Mouse (Mus musculus): ENCODE measurements around the gene Cib3. TPM values are rescaled to one million over a fixed set of nuclear protein-coding genes. Genes with fewer than 3 reads are reported as not detected.

Gene Cib3
- polyA plus RNA-seq (2012; rRNA removed) = 0.22 TPM in 1 of 2 replicates, not detected in the other

DNA sequence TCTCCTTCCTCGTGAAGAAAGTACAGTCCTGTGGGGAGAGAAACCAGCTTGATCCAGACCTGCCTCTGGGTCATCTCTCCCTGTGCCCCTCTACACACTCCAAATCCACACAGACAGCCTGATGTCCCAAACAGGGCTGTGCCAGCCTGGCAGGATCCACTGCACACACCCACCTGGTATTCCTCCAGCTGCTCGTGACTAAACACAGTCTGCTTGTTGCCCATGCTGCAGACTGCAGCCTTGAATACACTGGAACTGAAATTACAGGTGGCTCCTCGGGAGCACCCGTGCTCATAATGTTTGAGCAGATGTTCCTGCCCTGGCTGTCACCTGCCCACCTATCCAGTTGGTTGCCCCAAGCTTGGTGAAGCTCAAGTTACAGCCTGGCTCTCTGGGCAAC lies at the start of gene Cib3:
TSS of gene Cib3 (minus strand) at position 87 of the 400 bp plus-strand sequence.
- DNase-seq (ENCODE audit: low read depth) = no peak

DNA sequence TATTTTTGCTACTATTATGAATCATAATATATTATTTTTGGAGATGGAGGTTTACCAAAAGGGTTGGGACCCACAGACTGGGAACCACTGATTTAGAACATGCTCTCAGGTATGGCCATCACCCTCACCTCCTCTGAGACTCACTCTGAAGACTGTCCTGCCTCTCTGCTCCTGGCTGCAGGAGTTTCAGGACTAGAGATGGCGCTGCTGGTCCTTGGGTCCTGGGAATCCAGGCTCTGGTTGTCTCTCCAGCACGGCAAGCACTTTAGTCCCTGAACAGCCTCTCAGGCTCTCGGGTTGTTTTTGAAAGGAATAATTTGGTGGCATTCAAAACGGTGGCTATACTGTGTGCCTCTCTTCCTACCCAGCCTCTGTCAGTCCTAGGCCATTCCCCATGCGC lies 49.2 kb upstream of the Cib3 start:
- DNase-seq (ENCODE audit: low read depth) = no peak

DNA sequence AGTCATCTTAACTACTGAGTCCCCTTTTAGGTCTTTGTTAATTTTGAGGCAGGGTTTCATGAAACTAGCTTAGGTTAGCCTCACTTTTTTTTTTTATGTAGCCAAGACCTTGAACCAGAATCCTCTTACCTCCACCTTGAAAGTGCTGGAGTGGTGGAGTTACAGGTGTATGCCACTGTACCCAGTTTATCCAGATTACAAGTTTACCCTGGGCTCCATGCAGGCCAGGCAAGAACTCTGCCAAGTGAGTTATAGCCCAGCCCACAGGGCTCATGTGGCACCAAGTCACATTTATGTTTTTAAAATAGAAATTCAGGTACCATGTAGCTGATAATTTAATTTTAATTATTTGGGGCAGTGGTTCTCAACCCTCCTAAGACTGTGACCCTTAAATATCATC lies 48.8 kb upstream of the Cib3 start:
- no peak for DNase-seq (ENCODE audit: low read depth)

DNA sequence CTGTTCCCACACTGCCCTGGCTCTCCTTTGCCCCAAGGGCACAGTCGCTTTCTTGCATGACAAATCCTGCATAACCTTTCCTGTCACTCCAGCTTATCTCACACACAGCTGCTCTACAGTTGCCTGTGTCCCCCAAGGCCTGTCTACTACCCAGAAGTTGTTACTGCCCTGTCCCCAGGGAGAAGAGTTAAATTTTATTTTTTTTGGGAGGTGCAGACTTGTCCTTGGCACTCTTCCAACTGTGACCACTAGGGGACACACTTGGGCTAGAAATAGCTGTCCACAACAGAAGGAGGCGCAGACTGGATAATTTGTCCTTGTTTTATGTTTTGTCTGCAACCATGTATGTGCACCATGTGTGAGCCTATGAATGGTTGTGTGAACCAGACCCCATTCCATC lies 48.4 kb upstream of the Cib3 start:
- no peak for DNase-seq (ENCODE audit: low read depth)

DNA sequence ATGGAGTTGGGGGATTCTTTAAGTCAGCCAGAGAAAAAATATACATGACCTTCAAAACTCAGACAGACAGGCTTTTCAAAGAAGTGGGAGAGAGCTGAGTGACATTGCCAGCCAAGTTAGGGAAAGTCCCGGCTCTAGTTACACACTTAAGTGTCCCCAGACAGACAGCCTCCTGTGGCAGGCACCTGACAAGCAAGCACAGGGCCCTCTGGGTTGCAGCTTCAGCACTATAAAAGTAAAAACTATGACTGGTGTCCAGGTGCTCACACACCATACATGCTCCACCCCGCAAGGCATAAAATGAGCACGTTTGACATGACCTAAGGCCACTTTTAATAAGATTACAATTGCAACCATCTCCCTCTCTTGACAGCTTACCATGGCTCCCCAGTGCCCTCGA lies 47.9 kb upstream of the Cib3 start:
- no peak for DNase-seq (ENCODE audit: low read depth)

DNA sequence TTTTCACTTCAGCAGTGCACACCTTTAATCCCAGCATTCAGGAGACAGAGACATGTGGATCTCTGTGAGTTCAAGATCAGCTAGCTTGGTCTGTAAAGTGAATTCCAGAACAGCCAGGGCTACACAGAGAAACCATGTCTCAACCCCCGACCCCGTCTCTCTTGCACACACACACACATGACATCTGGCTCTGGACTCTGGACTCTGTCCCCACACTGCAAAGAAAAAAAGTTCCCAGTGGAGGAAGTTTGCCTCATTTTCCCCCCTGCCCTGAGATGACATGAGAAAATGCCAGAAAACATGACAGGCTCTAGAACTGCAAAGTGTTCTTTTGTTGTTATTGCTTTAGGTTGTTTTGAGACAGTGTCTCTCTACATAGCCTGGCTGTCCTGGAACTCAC lies 47.2 kb upstream of the Cib3 start:
- DNase-seq (ENCODE audit: low read depth) = no peak

DNA sequence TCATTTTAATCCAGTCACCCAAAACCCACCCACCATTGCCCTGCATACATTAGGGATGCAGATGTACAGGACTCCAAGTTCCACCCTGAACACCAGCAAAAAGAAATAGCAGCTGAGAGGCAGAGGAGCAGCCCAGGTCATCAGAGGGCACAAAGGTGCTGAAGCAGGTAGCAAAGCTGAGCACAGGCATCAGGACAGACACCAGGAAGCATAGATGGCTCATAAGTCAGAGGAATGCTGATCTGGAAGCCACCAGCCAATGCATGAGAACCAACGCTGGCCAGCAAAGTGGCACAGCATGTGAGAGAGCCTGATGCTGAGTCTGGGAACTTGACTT lies 45.2 kb upstream of the Cib3 start:
- no peak for DNase-seq (ENCODE audit: low read depth)

DNA sequence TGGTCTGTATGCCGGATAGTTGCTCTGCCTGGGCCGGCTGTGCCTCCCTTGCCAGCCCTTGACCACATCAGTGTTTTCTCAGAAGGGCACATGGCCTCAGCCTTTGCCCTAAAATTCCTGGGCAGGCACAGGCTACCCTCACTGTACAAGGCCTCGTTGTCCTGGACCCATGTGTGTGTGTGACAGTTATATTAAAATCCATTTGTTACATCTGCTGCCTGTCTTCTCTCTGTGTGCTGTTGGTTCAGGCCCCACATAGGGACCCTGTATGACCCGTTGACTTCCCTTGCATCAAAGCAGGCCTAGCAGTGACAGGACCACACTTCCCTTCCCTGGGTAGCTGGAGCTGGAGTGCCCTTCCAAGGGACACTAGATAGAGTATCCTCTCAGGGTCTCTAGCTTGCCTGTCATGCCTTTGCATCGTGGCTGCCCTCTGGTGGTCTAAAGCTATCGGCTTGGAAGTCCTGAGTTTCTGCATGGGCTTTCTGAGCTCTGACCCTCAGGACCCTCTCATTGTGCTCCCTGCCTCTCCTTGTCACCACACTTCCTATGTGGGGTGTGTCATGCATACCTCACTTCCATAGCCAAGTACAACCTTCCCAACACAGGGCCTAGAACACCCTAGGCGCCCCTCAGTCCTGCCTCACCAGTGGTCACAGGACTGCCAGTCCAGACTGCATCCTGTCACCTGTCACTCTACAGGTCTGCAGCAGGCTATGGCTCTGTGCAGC lies 44.7 kb upstream of the Cib3 start:
- DNase-seq (ENCODE audit: low read depth) = no peak

DNA sequence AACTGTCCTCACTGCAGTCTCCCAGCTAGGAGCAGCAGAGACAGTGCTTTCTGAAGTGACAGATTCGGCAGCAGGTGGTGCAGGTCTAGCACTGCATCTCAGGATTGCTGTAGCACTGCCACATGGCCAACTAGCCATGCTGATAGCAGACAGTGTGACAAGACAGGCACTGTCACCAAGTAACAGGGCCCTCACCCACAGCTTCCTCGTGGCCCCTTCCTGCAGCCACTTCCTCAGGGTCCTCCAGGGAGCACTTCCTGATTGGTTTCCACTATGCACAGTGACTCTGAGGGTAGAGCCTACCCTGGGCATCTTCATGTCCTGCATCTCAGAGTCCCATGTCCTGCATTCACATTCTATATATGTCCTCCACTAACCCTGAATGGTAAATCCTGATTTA lies 32.0 kb upstream of the Cib3 start:
- DNase-seq (ENCODE audit: low read depth) = no peak

DNA sequence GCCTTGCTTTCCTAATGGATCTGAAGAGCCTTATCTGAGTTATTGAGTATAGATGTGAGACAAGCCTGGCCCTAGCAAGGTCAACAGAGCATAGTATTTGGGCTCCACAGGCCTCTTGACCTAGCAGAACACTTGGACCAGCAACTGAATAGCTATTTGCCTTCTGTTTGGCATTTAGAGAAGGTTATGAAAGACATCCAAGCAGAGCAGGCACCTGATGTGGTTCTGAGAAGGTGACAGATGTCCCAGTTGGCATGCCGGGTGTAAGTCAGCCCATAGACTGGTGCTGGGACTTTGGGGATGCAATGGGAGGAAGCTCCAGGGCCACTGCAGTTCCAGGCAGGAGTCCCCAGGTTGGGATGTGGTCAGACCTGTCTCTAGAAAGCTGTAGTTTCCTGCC lies 29.6 kb upstream of the Cib3 start:
- no peak for DNase-seq (ENCODE audit: low read depth)

DNA sequence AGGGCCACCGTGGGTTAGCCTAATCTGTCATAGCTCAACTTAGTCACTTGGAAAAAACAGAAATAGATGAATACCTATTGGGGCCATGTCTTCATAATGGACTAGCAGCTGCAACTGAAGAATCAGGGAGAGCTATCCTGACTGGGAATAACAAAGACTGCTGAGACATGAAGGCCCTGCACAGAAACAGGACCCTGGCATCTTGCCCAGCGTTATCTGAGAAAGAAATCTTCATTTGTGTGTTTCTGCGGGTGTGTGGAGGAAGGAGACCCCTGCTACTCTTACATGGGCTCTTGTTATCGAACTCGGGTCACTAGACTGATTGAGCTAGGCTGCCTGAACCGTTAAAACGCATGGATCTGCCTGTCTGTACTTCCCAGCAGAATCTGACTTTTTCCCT lies 28.3 kb upstream of the Cib3 start:
- DNase-seq (ENCODE audit: low read depth) = no peak

DNA sequence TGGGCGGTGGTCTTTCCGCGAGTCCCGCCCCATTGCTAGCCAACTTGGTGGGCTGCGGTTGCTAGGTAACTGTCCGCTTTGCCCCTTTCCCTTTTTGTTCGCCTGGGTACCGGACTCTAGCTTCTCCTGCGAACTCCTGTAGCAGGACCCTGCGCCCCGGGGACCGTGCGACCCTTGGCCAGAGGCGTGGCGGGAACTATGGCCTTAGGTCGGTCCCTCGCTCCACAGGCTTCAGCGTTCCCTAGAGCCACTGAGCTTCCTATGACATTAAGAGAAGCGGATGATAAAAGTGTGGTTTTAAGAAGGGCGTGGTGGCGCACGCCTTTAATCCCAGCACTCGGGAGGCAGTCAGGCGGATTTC lies 27.7 kb upstream of the Cib3 start:
- no peak for DNase-seq (ENCODE audit: low read depth)

DNA sequence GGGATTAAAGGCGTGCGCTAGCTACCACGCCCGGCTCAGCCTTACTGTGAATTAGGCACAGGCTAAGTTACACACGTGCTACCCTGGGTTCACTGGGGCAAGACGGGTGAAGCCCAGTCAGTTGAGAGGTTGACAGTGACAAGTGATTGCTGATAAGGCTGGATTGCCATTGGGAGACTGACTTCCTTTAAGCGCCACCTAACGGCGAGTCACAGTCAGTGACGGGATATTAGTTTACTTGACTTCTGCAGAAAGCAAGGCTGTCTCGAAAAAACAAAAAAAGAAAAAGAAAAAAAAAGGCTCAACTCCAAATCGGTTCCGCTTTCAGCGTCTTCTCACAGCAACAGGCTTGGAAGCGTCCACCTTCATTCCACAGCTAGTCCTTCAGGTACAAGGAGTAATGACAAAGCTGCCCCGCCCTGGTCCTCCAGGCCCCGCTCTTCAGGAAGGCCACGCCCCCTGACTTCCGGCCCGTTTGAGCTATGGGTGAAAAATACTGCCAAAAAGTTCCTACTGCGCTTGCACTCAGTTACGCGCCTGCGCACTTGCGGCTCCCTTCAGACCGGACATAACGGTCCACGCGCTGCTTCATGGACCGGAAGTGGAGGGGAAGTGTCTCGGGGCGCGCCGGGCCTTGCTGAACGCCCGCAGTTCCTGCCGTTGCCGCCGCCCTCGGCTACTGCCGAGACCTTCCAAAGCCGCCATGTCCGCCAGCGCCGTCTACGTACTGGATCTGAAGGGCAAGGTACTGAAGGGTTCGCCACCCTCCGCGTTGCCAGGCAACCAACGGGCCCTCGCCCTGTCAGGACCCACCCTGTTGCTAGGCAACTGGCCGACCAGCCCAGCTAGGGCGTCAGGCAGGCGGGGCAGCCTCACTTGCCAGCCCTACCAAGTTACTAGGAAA lies 27.1 kb upstream of the Cib3 start, which contains the start of gene Ap1m1:
TSS of gene Ap1m1 (plus strand) at position 520 of the 904 bp plus-strand sequence.
- DNase-seq (ENCODE audit: low read depth) = peak; percentile 89

DNA sequence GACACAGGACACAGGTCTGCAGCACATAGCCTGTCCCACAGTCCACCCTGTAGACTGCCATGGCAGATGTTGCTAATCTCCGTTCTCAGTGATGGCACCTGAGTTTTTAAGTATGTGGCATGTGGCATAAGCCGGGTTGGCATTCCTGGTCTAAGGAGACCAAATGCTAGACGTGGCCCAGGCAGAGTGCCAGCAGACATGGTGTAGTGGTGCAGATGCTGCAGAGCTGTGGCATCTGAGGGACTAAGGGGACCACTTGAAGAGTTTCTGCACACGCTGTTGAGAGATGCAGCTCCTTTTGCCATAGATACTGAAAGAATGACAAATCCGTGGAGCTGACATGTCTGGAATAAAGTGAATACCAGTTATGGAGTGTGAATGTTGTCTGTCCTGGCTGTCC lies 10.0 kb upstream of the Cib3 start:
- DNase-seq (ENCODE audit: low read depth) = no peak

DNA sequence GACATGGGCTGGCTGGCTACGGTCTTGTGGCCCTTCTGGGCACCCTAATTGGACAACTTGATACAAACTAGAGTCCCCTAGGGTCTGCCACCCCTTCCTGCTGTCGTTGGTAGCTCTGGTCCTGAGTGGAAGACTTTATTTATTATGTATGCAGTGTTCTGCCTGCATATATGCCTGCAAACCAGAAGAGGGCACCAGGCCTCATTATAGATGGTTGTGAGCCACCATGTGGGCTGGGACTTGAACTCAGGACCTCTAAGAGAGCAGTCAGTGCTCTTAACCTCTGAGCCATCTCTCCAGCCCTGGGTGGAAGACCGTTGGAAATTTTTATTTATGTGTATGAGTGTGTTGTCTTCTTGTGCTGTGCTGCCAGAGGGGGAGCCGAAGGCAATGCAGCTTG lies 8.1 kb upstream of the Cib3 start:
- no peak for DNase-seq (ENCODE audit: low read depth)

DNA sequence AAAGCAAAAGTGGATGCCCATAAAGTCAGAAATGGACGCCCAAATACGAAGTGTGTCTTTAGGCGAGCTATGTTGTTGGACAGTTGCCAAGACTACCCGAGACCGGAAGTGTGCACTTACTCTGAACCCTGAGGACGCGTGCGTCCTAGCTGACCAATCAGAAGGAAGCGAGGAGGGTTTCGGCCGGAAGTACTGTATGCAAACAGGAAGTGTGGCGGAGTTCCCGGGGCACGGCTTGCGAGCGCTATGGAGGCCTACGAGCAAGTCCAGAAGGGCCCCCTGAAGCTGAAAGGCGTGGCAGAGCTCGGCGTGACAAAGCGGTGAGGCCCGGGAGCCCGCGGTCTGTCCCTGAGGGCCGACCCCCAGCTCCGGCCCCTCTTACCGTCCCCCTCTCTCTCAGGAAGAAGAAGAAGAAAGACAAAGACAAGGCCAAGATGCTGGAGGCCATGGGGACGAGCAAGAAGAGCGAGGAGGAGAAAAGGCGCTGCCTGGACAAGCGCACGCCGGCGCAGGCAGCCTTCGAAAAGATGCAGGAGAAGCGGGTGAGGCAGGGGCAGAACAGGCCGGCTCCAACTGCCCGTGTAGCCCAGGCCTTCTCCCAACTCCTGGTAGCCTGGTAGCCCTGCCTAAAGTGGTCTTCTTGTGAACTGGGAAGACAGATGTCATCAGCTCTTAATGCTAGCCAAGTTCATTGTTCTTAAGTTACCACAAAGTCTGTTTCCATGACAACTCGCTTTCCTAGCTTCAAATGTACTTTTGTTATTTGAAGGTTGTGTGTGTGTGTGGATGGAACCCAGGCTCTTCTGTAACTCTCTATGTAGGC lies 7.1 kb upstream of the Cib3 start, which contains the start of gene Fam32a:
TSS of gene Fam32a (plus strand) at position 190 of the 823 bp plus-strand sequence.
- peak; percentile 76 for DNase-seq (ENCODE audit: low read depth)

DNA sequence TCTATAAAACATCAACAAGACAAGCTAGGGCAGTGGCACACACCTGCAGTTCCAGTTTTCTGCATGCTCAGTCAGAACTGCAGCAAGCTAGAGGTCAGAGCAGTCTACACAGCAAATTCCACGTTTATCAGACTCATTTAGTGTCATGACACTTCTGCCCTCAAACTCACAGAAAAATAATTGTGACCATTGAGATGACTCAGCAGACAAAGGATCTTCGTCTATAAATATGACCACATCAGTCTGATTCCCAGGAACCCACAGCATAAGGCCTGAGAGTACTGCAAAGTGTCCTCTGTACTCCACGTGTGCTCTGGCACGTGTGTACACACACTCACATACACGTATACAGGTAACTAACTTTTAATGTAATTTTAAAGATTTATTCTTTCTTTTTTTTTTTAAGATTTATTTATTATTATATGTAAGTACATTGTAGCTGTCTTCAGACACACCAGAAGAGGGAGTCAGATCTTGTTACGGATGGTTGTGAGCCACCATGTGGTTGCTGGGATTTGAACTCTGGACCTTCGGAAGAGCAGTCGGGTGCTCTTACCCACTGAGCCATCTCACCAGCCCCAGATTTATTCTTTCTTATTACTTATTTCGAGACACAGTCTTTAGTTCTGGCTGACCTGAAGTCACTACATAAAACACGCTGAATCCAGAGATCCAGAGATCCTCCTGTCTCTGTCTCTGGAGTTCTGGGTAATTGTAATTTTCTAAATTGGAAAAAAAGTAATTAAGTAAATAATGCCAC lies 6.3 kb upstream of the Cib3 start:
- DNase-seq (ENCODE audit: low read depth) = no peak

DNA sequence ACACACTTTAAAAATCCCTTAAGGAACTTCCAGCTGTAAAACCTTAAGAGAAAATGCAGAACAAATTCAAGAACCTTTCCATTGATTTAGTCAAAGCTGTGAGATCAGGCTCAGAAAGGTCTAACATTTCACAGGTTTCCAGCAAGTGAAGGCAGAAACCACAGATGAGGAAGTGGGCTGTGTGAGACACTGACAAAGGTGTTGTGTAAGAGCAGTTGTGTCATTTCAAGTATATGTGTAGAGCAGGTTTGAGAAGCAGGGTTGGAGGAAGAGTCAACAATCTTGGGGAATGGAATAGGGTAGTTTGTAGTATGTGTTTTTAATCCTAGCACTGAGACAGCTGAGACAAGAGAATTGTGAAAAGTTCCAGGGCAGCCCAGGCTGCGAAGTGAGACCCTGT lies 3.2 kb upstream of the Cib3 start:
- DNase-seq (ENCODE audit: low read depth) = no peak

DNA sequence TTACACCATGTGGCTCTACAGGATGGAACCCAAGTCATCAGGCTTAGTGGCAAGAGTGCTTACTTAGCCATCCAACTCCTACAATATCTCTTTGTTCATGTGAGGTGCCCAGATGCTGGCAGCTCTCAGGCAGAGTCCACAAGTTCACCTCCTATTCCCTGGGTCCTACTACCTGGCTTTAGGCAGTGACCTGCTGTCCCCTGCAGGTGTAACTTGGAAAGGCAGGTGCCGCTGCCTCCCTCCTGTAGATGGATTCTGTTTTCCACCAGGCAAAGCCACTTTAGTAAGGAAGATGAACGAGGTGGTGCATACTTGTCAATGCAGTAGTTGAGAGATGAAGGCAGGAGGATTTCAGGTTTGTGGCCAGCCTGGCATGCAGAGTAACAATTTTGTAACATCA lies 2.4 kb upstream of the Cib3 start:
- no peak for DNase-seq (ENCODE audit: low read depth)

DNA sequence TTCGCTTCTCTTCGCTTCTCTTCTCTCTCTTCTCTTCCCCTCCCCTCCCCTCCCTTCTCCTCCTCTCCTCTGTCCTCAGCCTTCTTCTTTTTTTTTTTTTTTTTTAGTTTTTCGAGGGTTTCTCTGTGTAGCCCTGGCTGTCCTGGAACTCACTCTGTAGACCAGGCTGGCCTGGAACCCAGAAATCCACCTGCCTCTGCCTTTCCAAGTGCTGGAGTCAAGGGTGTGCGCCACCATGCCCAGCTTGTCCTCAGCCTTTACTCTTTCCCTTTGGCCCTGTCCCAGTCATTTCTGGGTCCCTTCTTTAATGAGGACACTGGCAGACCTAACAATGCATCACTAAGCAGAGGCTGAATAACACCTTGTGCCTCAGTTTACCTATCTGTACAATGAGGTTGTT lies 899 bp upstream of the Cib3 start, which contains the start of gene Gm11034:
TSS of gene Gm11034 (minus strand) at position 101 of the 400 bp plus-strand sequence.
- DNase-seq (ENCODE audit: low read depth) = no peak

DNA sequence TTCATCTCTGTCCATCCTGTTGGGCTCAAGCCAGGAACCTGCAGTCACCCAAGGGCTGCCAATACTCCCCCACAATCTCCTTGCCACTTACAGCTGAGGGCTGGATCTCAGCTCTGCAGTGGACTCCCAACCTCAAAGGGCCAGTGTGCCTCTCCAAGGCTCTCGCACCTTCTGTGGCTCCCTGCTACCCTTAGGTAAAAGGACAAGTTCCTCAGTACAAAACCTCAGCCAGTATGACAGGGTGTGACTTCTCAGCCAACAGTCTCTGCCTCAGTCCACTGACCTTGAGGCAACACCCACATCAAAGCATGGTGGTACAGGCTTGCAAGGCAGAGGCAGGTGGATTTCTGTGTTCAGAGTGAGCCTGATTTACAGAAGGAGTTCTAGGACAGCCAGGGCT lies 791 bp downstream of the Cib3 start:
- DNase-seq (ENCODE audit: low read depth) = no peak

Data from gonadal fat pad, adult 2 months (tissue).